Mouse (Mus musculus) limb, embryonic 15.5 days (tissue): ENCODE data around the gene Kdelr1. TPM values are rescaled to one million over a fixed set of nuclear protein-coding genes. Genes with fewer than 3 reads are reported as not detected.
A peak's percentile ranks its signal among the peaks of the same experiment; 100 is the strongest.

Experiments
- ATAC-seq: fragments of 200-750 bp; cut with Nextera tagmentation; 2 replicates; pipeline ENCODE4 v1.8.0; 2017; ENCODE audit warnings: low read depth, moderate TSS enrichment; ENCODE audit not compliant: insufficient number of reproducible peaks, low FRiP score, low TSS enrichment
- H3K27ac ChIP-seq: fragments of 300-500 bp; sonication (generic); 2 replicates; pipeline ENCODE4 v1.5.1; 2015; ENCODE audit warnings: moderate library complexity, mild to moderate bottlenecking, inconsistent platforms
- H3K27me3 ChIP-seq: fragments of 300-500 bp; sonication (generic); 2 replicates; pipeline ENCODE4 v1.6.1; 2015; ENCODE audit warnings: inconsistent platforms
- H3K36me3 ChIP-seq: fragments of 300-500 bp; sonication (generic); 2 replicates; pipeline ENCODE4 v1.6.1; 2015; ENCODE audit warnings: inconsistent platforms
- H3K4me1 ChIP-seq: fragments of 300-500 bp; sonication (generic); 2 replicates; pipeline ENCODE4 v1.6.1; 2015; ENCODE audit warnings: inconsistent platforms
- H3K4me2 ChIP-seq: fragments of 300-500 bp; sonication (generic); 2 replicates; pipeline ENCODE4 v1.6.1; 2015; ENCODE audit warnings: mild to moderate bottlenecking, inconsistent platforms
- H3K4me3 ChIP-seq: fragments of 300-500 bp; sonication (generic); 2 replicates; pipeline ENCODE4 v1.5.1; 2015; ENCODE audit warnings: mild to moderate bottlenecking, inconsistent platforms
- H3K9ac ChIP-seq: fragments of 300-500 bp; sonication (generic); 2 replicates; pipeline ENCODE4 v1.6.1; 2015; ENCODE audit warnings: inconsistent platforms
- H3K9me3 ChIP-seq: fragments of 300-500 bp; sonication (generic); 2 replicates; pipeline ENCODE4 v1.6.1; 2016; ENCODE audit warnings: inconsistent platforms
- WGBS: fragments of 180-500 bp; shearing (Covaris S2); methylation state at CpG from one replicate; pipeline ENCODE4 v1.1.7; 2015; 5-methylcytosine and 5-hydroxymethylcytosine counted together
- polyA plus RNA-seq: library from polyadenylated mRNA; unstranded; fragments of >200 nt; fragmentation: Nextera tagmentation; extraction: Ambion mirVana; gene quantifications from 2 replicates; pipeline ENCODE4 v1.2.1, GENCODE M21; 2015

The Kdelr1 gene
- polyA plus RNA-seq, 1 experiment from 2014 or later, result 97.8 TPM

DNA sequence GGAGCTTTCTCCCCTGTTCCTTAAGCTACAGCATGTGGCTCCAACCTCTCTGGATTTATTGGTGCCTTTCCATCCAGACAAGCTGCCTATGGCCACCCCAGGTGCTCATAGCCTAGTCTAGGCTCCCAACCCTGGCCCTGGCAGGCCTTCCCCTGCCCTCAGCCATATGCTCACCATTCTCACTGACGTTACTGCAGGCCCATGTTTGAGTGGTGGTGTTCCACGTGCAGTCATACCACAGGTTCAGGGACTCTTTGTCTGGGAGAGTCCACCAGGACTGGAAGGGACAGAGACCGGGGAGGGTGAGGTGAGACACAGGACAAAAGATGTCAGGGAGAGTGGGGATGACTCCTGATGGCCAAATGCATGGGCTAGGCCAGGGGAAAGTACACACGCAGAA lies 47.2 kb downstream of the Kdelr1 start:
- Histone ChIP-seq H3K4me2 (peak overlapping the region; percentile 70), H3K27ac (peak overlapping the region; percentile 95), H3K9me3 (no peaks in the 10 kb centered on the region), H3K4me1 (peaks cover 79% of the 10 kb centered on the region), H3K27me3 (no peaks in the 10 kb centered on the region), H3K4me3 (peak overlapping the region; percentile 60), H3K36me3 (peaks cover 17% of the 10 kb centered on the region), H3K9ac (peak overlapping the region; percentile 65; the same call in 1 of the 2 replicates)
- ATAC-seq, result no peak
- 52% methylated on average over 4 of the region's 4 CpGs for WGBS

GRCm38 (mm10) chr7:45920583-45921241 lies 48.1 kb downstream of the Kdelr1 start:
- Histone ChIP-seq H3K9me3 (no peaks in the 10 kb centered on the region), H3K4me2 (peak overlapping the region; percentile 70), H3K27ac (peak overlapping the region; percentile 95), H3K27me3 (no peaks in the 10 kb centered on the region), H3K9ac (peak overlapping the region; percentile 65), H3K4me3 (peak overlapping the region; percentile 60), H3K36me3 (peaks cover 17% of the 10 kb centered on the region), H3K4me1 (peaks cover 74% of the 10 kb centered on the region)
- WGBS, result 21% methylated on average over 9 of the region's 9 CpGs
- ATAC-seq, result 0 out of 2 replicates have a peak, but pooled peaks have one; percentile 9

DNA sequence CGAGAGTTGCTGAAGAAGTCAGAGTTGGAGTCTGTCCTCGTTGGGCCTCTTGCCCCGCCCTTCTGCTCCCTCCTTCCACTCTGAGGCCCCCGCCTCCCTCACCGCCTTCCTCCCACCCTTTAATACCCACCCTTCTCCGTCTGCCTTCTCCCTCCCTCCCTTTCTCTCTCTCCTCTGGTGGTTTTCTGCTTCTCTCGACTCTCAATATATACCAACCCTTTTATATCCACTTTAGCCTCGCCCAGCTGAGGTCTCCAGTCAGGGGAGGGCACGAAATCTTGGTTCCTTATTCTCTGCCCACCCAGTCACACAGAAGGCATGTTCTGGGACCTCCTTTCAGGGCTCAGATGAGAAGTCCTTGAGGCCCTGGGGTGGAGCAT lies 48.7 kb downstream of the Kdelr1 start, which contains the start of gene Emp3:
TSS of gene Emp3 (minus strand) at position 163 of the 380 bp plus-strand sequence.
- H3K4me1 ChIP-seq, result peaks cover 69% of the 10 kb centered on the region
- peaks cover 17% of the 10 kb centered on the region for H3K36me3 ChIP-seq
- 8% methylated on average over 9 of the region's 9 CpGs for WGBS
- peak within 1 kb of the TSS; percentile 60 for H3K4me3 ChIP-seq
- peak; percentile 27; the same call in 1 of the 2 replicates for ATAC-seq
- peak within 1 kb of the TSS; percentile 70 for H3K4me2 ChIP-seq
- no peaks in the 10 kb centered on the region for H3K27me3 ChIP-seq
- peak within 1 kb of the TSS; percentile 95 for H3K27ac ChIP-seq
- peak within 1 kb of the TSS; percentile 65 for H3K9ac ChIP-seq
- H3K9me3 ChIP-seq, result no peaks in the 10 kb centered on the region

GRCm38 (mm10) chr7:45921950-45922600 lies 49.5 kb downstream of the Kdelr1 start:
- H3K9ac ChIP-seq, result no peak overlapping the region
- WGBS, result 70% methylated on average over 12 of the region's 12 CpGs
- H3K36me3 ChIP-seq, result peaks cover 17% of the 10 kb centered on the region
- H3K4me2 ChIP-seq, result peak overlapping the region; percentile 67
- no peaks in the 10 kb centered on the region for H3K9me3 ChIP-seq
- H3K4me3 ChIP-seq, result peak overlapping the region; percentile 43
- peaks cover 1% of the 10 kb centered on the region; the same call in 1 of the 2 replicates for H3K27me3 ChIP-seq
- H3K4me1 ChIP-seq, result peaks cover 61% of the 10 kb centered on the region
- ATAC-seq, result no peak
- peak overlapping the region; percentile 95 for H3K27ac ChIP-seq

GRCm38 (mm10) chr7:45922928-45923761 lies 50.6 kb downstream of the Kdelr1 start:
- Histone ChIP-seq H3K9me3 (no peaks in the 10 kb centered on the region), H3K4me1 (peaks cover 50% of the 10 kb centered on the region), H3K27ac (peak overlapping the region; percentile 95), H3K27me3 (peaks cover 11% of the 10 kb centered on the region), H3K4me2 (peak overlapping the region; percentile 67), H3K36me3 (peaks cover 11% of the 10 kb centered on the region; the same call in 1 of the 2 replicates), H3K9ac (no peak overlapping the region), H3K4me3 (peak overlapping the region; percentile 43)
- WGBS, result under 1% methylated on average over 37 of the region's 37 CpGs
- peak; percentile 86 for ATAC-seq

DNA sequence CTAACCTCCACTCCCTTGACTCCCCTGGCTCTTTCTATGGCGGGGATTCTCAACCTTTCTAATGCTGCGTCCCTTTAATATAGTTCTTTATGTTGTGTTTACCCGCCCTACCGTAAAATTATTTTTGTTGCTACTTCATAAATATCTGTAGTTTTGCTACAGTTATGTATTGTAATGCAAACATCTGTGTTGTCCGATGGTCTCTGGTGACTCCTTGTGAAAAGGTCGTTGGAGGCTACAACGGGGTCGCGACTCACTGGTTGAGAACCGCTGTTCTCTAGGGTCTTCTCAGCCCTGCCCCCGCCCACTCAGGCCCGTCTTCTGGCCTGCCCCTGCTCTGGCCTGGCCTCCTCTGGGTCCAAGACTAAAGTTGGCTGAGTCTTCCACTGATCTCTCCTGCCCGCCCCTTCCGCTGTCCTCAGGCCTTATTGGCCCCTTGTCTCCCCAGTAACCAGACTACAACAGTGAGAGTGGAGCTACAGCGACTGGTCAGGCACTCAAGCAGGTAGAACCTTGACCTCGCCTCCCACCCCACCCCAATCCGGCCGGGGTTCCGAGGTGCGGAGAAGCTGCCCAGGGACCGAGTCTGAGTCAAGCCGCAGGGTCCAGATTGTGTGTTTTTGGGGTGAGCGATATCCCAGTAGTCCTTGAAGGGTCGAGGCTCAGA lies 51.3 kb downstream of the Kdelr1 start, which contains the start of gene Ccdc114:
TSS of gene Ccdc114 (plus strand) at position 311 of the 667 bp plus-strand sequence.
- peak; percentile 36 for ATAC-seq
- Histone ChIP-seq H3K9ac (no peak within 1 kb of the TSS; the same call in 1 of the 2 replicates), H3K27me3 (peaks cover 13% of the 10 kb centered on the region), H3K4me3 (peak within 1 kb of the TSS; percentile 43), H3K27ac (peak within 1 kb of the TSS; percentile 95), H3K9me3 (no peaks in the 10 kb centered on the region), H3K4me2 (peak within 1 kb of the TSS; percentile 67), H3K36me3 (peaks cover 8% of the 10 kb centered on the region; the same call in 1 of the 2 replicates), H3K4me1 (peaks cover 47% of the 10 kb centered on the region)
- WGBS, result 10% methylated on average over 24 of the region's 24 CpGs

DNA sequence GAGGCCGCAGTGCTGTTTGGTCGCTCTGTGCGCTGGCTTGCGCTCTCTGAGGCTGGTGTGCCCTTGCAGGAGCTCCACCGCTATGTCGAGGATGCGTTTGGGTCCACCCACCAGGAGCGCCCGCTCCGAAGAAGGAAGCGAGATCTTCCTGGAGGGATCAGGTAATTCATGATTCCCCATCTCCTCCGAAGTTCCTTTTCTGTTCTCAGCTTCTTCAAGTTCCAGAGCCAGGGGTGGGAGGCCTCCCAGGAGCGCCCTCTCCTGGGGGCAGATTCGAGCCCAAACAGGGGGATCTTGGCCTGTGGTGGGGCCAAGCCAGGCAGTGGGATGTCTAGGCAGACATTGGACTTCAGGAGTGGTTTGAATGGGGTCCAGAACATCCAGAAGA lies 51.9 kb downstream of the Kdelr1 start:
- Histone ChIP-seq H3K4me2 (peak overlapping the region; percentile 67), H3K9ac (no peak overlapping the region; the same call in 1 of the 2 replicates), H3K4me1 (peaks cover 43% of the 10 kb centered on the region), H3K36me3 (0 out of 2 replicates have a peak, but pooled peaks cover 3% of the 10 kb centered on the region), H3K27ac (peak overlapping the region; percentile 95), H3K27me3 (peaks cover 18% of the 10 kb centered on the region), H3K9me3 (no peaks in the 10 kb centered on the region), H3K4me3 (peak overlapping the region; percentile 43)
- no peak for ATAC-seq
- 23% methylated on average over 14 of the region's 14 CpGs for WGBS

DNA sequence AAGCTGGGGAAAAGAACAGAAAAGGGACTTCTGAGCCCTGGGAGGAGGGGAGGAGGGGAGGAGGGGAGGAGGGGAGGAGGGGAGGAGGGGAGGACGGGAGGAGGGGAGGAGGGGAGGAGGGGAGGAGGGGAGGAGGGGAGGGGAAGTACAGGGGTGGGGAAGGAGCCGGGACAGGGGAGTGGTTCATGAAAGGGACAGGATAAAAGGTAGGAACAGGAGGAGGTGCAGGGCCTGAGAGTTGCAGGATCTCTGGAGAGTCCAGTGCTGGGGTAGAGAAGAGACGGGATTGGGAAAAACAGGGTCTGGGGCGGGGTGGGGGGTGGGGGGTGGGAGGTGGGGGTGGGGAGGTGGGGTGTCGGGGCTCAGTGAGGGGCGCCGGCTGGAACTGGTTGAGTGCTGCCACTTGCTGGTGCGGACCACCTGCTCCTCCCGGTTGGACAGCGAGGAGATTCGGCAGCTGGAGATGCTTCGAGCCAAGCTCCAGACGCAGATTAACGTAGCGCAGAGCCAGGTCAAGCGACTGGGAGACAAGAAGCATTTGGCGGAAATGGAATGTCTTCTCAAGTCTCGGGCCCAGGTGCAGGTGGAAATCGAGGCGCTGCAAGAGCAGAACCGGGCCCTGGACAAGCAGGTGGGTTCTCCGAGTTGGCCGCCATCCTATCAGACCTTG lies 56.2 kb downstream of the Kdelr1 start:
- ATAC-seq, result no peak
- 11% methylated on average over 19 of the region's 23 CpGs for WGBS
- no peaks in the 10 kb centered on the region for H3K9me3 ChIP-seq
- H3K4me3 ChIP-seq, result no peak overlapping the region
- H3K36me3 ChIP-seq, result no peaks in the 10 kb centered on the region
- no peak overlapping the region for H3K9ac ChIP-seq
- H3K27ac ChIP-seq, result no peak overlapping the region
- H3K4me1 ChIP-seq, result peaks cover 11% of the 10 kb centered on the region
- H3K27me3 ChIP-seq, result peaks cover 19% of the 10 kb centered on the region
- H3K4me2 ChIP-seq, result 0 out of 2 replicates have a peak overlapping the region, but pooled peaks have one; percentile 8

- WGBS, result 72% methylated on average over 1 of the region's 1 CpGs
Measured at GRCm38 (mm10) chr7:45929688-45930087, 57.1 kb downstream of the Kdelr1 start.

More at GRCm38 (mm10) chr7:45929688-45930087, 57.1 kb downstream of the Kdelr1 start:
- Histone ChIP-seq H3K4me2 (no peak overlapping the region), H3K27ac (no peak overlapping the region), H3K4me3 (no peak overlapping the region), H3K9ac (no peak overlapping the region), H3K4me1 (peaks cover 2% of the 10 kb centered on the region; the same call in 1 of the 2 replicates), H3K36me3 (no peaks in the 10 kb centered on the region), H3K27me3 (peaks cover 19% of the 10 kb centered on the region), H3K9me3 (no peaks in the 10 kb centered on the region)
- no peak for ATAC-seq
